Mouse (Mus musculus) hindbrain, embryonic 16.5 days (tissue): ENCODE data around the gene Mapk8ip1. TPM values are rescaled to one million over a fixed set of nuclear protein-coding genes. Genes with fewer than 3 reads are reported as not detected.

ENCODE experiments used
- ATAC-seq: fragments of 200-750 bp; cut with Nextera tagmentation; 2 replicates; pipeline ENCODE4 v1.8.0; 2017; ENCODE audit warnings: moderate TSS enrichment, moderate library complexity
- H3K27ac ChIP-seq: fragments of 300-500 bp; sonication (generic); 2 replicates; pipeline ENCODE4 v1.5.1; 2014; ENCODE audit warnings: low read depth, mild to moderate bottlenecking, control low read depth, low read length, moderate library complexity
- H3K27me3 ChIP-seq: fragments of 300-500 bp; sonication (generic); replicated peaks from 2 replicates; pipeline ENCODE4 v1.6.1; 2014; ENCODE audit warnings: low read length; ENCODE audit not compliant: control insufficient read depth, insufficient read depth
- H3K36me3 ChIP-seq: fragments of 300-500 bp; sonication (generic); 2 replicates; pipeline ENCODE4 v1.6.1; 2014; ENCODE audit warnings: mild to moderate bottlenecking, low read length, moderate library complexity, mixed read lengths; ENCODE audit not compliant: control insufficient read depth, insufficient read depth
- H3K4me1 ChIP-seq: fragments of 300-500 bp; sonication (generic); 2 replicates; pipeline ENCODE4 v1.6.1; 2014; ENCODE audit warnings: low read depth, low read length; ENCODE audit not compliant: control insufficient read depth, insufficient read depth
- H3K4me2 ChIP-seq: fragments of 300-500 bp; sonication (generic); 2 replicates; pipeline ENCODE4 v1.6.1; 2014; ENCODE audit warnings: mild to moderate bottlenecking, low read length, control low read depth, moderate library complexity
- H3K4me3 ChIP-seq: fragments of 300-500 bp; sonication (generic); 2 replicates; pipeline ENCODE4 v1.5.1; 2014; ENCODE audit warnings: mild to moderate bottlenecking, low read length, control low read depth, moderate library complexity
- H3K9ac ChIP-seq: fragments of 300-500 bp; sonication (generic); 2 replicates; pipeline ENCODE4 v1.6.1; 2014; ENCODE audit warnings: low read depth, mild to moderate bottlenecking, control low read depth, low read length, moderate library complexity
- H3K9me3 ChIP-seq: fragments of 300-500 bp; sonication (generic); 2 replicates; pipeline ENCODE4 v1.6.1; 2014; ENCODE audit warnings: mild to moderate bottlenecking, low read length, moderate library complexity; ENCODE audit not compliant: control insufficient read depth
- WGBS: fragments of 180-500 bp; shearing (Covaris S2); extraction: QIAGEN DNeasy Blood & Tissue Kit; methylation state at CpG from one replicate; pipeline ENCODE4 v1.1.7; 2014; 5-methylcytosine and 5-hydroxymethylcytosine counted together
- polyA plus RNA-seq: library from polyadenylated mRNA; unstranded; fragments of >200 nt; fragmentation: Nextera tagmentation; extraction: Ambion mirVana; gene quantifications from 2 replicates; pipeline ENCODE4 v1.2.1, GENCODE M21; 2015

The Mapk8ip1 gene
- polyA plus RNA-seq, 1 experiment from 2014 or later = 112 TPM

- WGBS = 95% methylated on average over 1 of the region's 1 CpGs
- no peak overlapping the region for H3K4me3 ChIP-seq
- no peak overlapping the region for H3K4me2 ChIP-seq
- H3K9ac ChIP-seq = no peak overlapping the region; the same call in 1 of the 2 replicates
- H3K27ac ChIP-seq = no peak overlapping the region
- peaks cover 34% of the 10 kb centered on the region for H3K4me1 ChIP-seq
- 0 out of 2 replicates have a peak, but pooled peaks cover 2% of the 10 kb centered on the region for H3K36me3 ChIP-seq
- no peaks in the 10 kb centered on the region for H3K9me3 ChIP-seq
- no peaks in the 10 kb centered on the region for H3K27me3 ChIP-seq
- ATAC-seq = no peak
Measured at GRCm38 (mm10) chr2:92397436-92397835, 3.6 kb downstream of the Mapk8ip1 start.

DNA sequence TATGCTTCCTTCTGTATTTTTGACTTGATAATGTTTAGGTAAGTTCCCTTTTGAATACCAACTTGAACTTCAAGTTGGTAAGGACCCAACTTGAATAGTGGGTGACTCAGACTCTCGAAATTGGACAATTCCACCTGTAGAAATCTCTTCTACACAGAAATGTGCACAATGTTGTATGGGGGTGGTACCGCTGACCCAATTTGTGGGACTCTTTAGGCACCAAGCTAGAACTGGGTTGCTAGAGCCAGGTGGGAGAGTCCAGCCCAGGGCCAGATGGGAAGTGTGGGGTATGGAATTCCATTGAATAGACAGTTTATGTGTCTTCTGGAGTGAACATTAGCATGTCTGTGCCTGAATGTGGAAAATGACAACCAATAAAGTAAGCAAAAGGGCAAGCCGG, 5.5 kb downstream of the Mapk8ip1 start:
- Histone ChIP-seq H3K27me3 (no peaks in the 10 kb centered on the region), H3K4me3 (no peak overlapping the region), H3K4me1 (peaks cover 50% of the 10 kb centered on the region), H3K4me2 (no peak overlapping the region), H3K9me3 (no peaks in the 10 kb centered on the region), H3K9ac (no peak overlapping the region), H3K27ac (no peak overlapping the region), H3K36me3 (0 out of 2 replicates have a peak, but pooled peaks cover 2% of the 10 kb centered on the region)
- no peak for ATAC-seq
- 92% methylated on average over 3 of the region's 3 CpGs for WGBS

DNA sequence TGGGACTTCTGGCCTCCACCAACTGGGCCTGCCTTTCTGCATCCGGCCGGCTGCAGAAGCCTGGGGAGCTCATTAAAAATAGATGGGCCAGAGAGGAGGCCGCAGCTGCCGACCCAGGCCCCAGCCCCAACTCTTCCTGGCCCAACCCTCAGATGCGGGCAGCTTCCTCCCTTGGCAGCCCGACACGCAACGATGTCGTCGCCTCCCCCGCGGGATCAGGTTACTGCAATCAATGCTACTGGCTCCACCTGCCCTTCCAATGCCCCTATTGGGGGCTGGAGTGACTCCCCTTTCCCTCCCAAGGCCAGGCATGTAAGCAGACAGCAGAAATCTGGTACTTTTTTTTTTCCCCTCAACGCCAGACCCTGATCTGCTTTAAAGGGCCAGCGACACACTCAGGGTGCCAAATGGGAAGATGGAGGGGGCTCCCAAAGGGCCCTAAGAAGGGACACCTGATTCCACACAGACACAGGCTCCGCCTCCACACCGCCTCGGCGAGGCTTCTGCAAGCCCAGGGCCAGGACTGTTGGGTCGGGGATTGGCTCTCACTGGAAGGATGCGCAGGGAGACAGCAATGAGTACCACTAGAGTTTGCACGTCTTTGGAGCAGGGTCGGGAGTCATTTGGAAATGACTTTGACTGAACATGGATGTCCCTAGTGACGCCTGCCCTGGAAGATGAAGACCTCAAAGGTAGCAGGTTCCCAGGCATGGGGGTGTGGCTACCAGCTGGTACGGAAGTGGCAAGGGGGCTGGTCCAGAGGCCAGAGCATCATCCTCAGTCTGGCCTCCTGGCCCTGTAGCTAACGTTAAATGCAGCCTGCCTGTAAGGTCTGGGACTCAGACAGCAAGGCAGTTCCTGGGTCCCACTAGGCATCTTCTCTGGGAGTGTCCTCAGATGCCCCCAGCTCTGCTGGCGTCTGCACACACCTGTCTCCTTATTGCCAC, 8.5 kb downstream of the Mapk8ip1 start:
- Histone ChIP-seq H3K36me3 (0 out of 2 replicates have a peak, but pooled peaks cover 2% of the 10 kb centered on the region), H3K9ac (peak overlapping the region; percentile 41), H3K4me3 (peak overlapping the region; percentile 28), H3K4me1 (peaks cover 54% of the 10 kb centered on the region), H3K4me2 (peak overlapping the region; percentile 49), H3K9me3 (no peaks in the 10 kb centered on the region), H3K27ac (peak overlapping the region; percentile 55), H3K27me3 (no peaks in the 10 kb centered on the region)
- WGBS = 4% methylated on average over 26 of the region's 26 CpGs
- no peak for ATAC-seq

DNA sequence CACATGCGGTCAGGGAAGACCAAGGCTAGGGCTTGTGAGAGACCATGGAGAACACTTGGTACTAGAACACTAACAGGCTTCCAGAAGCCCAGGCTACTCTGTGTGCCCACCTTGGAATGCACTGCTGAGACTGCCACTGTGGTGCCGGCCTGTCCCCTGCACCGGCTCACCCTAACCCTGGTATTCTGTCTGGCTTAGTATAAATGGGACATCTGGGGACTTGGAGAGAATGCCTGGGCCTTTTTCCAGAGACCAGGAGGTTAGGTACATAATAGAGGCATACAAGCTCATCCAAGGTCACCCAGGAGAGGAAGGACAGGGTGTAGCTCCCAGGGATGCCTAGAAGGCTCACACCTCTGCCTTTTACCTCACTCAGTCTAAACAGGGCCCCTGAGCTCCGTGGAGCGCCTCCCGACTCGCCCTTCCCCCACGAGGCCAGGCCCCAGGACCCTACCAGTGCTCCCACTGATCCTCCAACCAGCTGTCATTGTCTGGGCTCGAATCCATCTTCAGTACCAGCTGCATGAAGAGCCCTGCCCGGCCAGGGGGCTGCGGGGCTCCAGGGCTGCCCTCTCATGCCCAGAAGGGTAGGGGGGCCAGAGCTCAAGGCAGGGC, 9.3 kb downstream of the Mapk8ip1 start:
- Histone ChIP-seq H3K9me3 (no peaks in the 10 kb centered on the region), H3K27me3 (no peaks in the 10 kb centered on the region), H3K4me1 (peaks cover 54% of the 10 kb centered on the region), H3K4me3 (peak overlapping the region; percentile 28), H3K9ac (peak overlapping the region; percentile 41), H3K27ac (peak overlapping the region; percentile 55), H3K36me3 (peaks cover 8% of the 10 kb centered on the region), H3K4me2 (peak overlapping the region; percentile 49)
- ATAC-seq = 0 out of 2 replicates have a peak, but pooled peaks have one; percentile 1
- WGBS = 16% methylated on average over 11 of the region's 11 CpGs

- Histone ChIP-seq H3K27ac (no peak overlapping the region), H3K27me3 (no peaks in the 10 kb centered on the region), H3K4me1 (peaks cover 54% of the 10 kb centered on the region), H3K4me3 (no peak overlapping the region), H3K9me3 (no peaks in the 10 kb centered on the region), H3K4me2 (no peak overlapping the region), H3K9ac (no peak overlapping the region), H3K36me3 (peaks cover 14% of the 10 kb centered on the region)
- 80% methylated on average over 8 of the region's 8 CpGs for WGBS
- no peak for ATAC-seq
Measured at GRCm38 (mm10) chr2:92391116-92391515, 9.9 kb downstream of the Mapk8ip1 start.

DNA sequence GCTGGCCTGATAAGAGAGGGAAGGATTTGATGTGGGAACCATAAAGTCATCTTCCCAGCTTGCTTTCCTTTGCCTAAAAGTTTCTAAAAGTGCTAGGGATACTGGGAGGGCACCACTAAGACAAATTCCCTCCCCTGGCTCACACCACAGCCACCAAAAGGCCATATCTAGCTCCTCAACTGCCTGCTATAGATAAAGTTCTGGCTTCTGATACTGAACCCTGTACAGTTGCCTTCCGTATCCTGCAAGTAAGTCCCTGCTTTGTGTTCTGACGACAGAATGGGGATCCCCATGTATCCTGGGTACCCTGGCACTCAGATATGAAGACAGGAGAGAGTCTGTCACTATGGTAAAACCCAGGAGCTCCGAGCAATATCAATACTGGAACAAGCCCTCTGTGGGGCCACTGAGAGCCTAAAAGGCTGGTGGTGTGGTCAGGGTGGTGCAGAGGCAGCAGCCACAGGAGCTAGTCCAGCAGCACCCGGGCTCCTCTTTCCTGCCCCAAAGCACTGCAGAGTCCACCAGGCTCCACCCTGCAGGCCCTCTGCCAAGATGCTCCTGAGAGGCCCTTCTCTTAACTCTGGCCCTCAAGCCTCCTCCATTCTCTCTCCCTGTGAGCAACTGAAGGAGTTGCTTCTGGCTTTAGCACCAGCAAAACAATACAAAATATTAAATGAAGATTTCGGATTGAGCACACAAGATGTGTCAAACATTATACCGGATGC, 10.7 kb downstream of the Mapk8ip1 start:
- Histone ChIP-seq H3K27me3 (no peaks in the 10 kb centered on the region), H3K27ac (peak overlapping the region; percentile 31), H3K4me1 (peaks cover 54% of the 10 kb centered on the region), H3K9ac (no peak overlapping the region), H3K4me2 (no peak overlapping the region), H3K4me3 (no peak overlapping the region), H3K9me3 (no peaks in the 10 kb centered on the region), H3K36me3 (peaks cover 22% of the 10 kb centered on the region)
- 64% methylated on average over 6 of the region's 6 CpGs for WGBS
- no peak for ATAC-seq

- WGBS = 3% methylated on average over 10 of the region's 10 CpGs
- H3K4me3 ChIP-seq = peak overlapping the region; percentile 81
- peak overlapping the region; percentile 90 for H3K27ac ChIP-seq
Measured at GRCm38 (mm10) chr2:92389645-92390044, 11.4 kb downstream of the Mapk8ip1 start.

DNA sequence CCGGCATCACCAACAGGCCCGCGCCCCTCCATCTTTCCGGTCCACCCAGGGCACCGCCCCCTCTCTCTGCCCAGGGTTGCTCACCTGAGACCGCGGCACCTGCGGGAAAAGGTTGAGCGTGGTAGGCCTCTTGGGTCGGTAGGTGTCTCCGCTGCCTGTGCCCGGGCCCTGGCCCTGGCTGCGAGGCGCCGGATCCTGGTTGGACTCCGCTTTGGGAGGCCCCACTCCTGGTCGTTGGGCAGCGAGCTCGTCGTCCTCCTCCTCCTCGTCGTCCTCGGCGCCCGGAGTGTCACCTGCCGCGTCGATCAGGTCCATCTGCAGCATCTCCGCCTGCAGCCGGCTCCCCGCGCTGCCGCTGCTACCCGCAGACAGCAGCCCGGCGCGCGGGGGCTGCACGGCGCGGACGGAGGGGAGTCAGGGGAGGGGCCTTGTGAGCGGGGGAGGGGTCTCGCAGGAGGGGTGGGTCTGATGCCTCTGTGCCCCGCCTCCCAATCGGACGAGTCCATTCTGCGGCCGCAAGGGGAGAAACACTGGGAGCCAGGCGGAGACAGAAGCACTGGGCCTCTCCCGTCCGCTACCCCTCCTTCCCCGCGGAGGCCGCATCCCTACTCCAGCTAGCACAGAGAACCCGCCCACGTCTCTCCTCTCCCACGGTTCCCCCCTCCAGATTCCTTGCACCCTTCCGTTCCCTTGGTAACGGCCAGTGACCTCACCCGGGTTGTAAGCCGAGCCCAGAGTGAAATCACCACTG, 12.0 kb downstream of the Mapk8ip1 start:
- Histone ChIP-seq H3K4me3 (peak overlapping the region; percentile 81), H3K27ac (peak overlapping the region; percentile 90), H3K27me3 (no peaks in the 10 kb centered on the region), H3K4me2 (peak overlapping the region; percentile 88), H3K9me3 (no peaks in the 10 kb centered on the region), H3K36me3 (peaks cover 30% of the 10 kb centered on the region), H3K4me1 (peaks cover 54% of the 10 kb centered on the region), H3K9ac (peak overlapping the region; percentile 88)
- ATAC-seq = peak; percentile 89
- WGBS = under 1% methylated on average over 49 of the region's 62 CpGs

More at GRCm38 (mm10) chr2:92389645-92390044, 11.4 kb downstream of the Mapk8ip1 start:
- Histone ChIP-seq H3K4me1 (peaks cover 54% of the 10 kb centered on the region), H3K9me3 (no peaks in the 10 kb centered on the region), H3K27me3 (no peaks in the 10 kb centered on the region), H3K9ac (peak overlapping the region; percentile 88; the same call in 1 of the 2 replicates), H3K36me3 (peaks cover 26% of the 10 kb centered on the region), H3K4me2 (peak overlapping the region; percentile 88)
- ATAC-seq = no peak
